Mouse (Mus musculus) monocyte, adult 2 months (primary cell): Measurements from ENCODE around the gene Sat2.

Experiments
- DNase-seq, 2 experiments: peaks; one replicate each; pipeline ENCODE4 v3.0.0; 2022; ENCODE audit warnings: low spot score in 2 of 2, low read depth in 1 of 2

Sat2 gene

GRCm38 (mm10) chr11:69670786-69671725, 49.2 kb downstream of the Sat2 start:
- peak; percentile 89 to 94 for DNase-seq

- DNase-seq = no peak
Measured at GRCm38 (mm10) chr11:69671726-69672124, 49.9 kb downstream of the Sat2 start.

GRCm38 (mm10) chr11:69672211-69672706, 50.4 kb downstream of the Sat2 start, which contains the start of gene Eif4a1:
Gene Eif4a1, minus strand, starts transcription at chr11:69672423.
- DNase-seq = peak; percentile 99 to 100
